Mouse (Mus musculus) urinary bladder, postnatal 25 days (tissue): Measurements from ENCODE around the gene Ankrd28.
A peak's percentile ranks its signal among the peaks of the same experiment; 100 is the strongest.

Experiments used
- DNase-seq: peaks from one replicate; pipeline ENCODE4 v3.0.0; 2022; ENCODE audit warnings: low spot score

Gene Ankrd28

DNA sequence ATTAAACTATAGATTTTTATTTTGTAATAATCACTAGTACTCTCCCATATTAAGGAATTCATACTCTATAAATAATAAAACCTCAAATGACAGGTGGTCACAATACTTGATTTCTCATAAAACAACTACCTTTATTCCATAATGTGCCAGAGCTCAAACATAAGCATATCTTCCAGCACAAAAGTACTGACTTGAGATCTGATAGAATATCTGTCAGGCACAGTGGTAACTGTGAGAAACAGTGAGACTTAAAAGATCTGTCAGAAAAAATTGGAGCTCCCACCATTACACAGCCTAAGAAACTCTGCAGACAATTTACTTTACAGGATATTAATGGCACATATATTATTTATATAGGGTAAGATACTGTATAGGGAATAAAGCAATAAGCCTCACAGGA, 114.8 kb downstream of the Ankrd28 start:
- DNase-seq, result no peak

DNA sequence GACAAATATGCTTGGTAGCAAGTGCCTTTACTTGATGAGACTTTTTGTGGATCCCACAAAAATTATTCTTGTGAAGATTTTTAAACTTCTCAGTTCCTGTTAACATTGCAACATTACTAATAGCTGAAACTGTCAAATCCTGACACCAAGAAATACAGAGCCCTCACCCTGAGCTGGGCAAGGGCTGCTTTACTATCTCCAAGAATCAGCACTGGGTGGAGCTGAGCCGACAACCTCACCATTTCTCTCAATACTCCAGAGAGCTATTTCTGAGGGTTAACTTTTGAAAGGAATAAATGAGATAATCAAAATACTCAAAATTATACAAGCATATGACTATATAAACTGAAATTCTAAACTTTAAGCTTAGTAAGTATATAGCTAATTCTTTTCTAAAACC, 121.1 kb downstream of the Ankrd28 start:
- no peak for DNase-seq

DNA sequence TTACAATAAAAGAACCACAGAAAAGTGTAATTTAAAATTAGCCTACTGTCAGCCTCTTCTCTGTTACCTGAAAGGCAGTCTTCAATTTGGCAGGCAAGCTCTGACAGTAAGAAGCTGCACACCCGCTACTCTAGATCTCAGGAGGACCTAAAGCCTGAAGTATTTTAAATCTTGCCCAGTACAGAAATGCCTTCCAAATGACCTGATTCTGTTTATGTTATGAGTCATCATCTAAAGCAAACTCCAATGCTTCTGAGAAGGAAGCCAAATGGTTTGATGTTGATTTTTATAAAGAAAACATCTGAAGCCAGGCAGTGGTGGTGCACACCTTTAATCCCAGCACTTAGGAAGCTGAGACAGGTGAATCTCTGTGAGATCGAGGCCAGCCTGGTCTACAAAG, 130.1 kb downstream of the Ankrd28 start:
- DNase-seq, result no peak

DNA sequence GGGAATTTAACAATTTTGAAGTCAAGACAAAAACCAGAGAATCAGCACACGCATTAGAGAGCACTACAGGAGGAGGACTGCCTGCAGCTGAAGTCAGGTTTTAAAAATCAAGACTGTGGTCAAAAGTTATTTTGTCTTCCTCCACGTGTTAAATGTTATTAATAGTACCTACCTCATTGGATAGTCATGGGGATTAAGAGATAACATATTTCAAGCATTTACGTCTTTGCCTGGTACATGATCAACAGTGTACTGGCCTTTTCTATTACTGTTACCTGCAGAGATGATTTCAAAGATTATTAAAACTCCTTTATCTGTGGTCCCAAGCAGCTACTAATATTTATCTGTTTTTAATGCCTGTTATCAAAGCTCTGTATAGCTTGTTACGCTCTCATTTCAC, 132.7 kb downstream of the Ankrd28 start:
- DNase-seq, result no peak

DNA sequence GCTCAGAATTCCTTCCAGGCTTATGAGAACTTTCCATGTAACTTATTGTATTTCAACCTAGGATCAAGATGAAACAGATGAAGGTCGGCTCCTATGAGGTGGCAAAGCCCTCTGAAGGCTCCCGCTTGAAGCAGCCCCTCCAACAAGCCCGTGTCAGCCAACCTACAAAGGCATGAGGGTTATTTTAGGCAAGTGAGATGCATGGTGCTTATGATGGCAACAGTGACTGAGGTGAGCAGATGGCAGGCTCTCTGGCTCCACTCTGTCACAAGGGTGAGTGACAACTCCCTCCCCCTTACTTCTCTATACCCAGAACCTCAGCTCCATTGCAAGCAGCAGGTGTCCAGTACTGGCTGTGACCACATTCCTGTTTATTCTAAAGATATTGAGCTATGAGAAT, 133.1 kb downstream of the Ankrd28 start:
- DNase-seq, result no peak

DNA sequence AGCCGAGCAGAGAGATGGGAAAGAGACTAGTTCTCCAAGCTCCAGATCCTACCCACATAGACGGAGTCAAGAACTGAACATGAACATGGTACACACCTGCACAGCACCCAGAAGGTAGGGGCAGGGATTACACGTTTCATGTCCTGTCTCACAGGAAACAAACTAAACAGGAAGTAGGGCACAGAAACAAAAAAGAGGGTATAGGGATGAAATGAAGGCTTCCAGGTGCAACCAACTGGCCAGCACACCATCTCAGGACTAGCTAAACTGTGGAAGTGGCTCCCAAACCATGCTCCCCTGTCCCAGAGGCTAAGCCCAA, 133.5 kb downstream of the Ankrd28 start:
- DNase-seq, result no peak

DNA sequence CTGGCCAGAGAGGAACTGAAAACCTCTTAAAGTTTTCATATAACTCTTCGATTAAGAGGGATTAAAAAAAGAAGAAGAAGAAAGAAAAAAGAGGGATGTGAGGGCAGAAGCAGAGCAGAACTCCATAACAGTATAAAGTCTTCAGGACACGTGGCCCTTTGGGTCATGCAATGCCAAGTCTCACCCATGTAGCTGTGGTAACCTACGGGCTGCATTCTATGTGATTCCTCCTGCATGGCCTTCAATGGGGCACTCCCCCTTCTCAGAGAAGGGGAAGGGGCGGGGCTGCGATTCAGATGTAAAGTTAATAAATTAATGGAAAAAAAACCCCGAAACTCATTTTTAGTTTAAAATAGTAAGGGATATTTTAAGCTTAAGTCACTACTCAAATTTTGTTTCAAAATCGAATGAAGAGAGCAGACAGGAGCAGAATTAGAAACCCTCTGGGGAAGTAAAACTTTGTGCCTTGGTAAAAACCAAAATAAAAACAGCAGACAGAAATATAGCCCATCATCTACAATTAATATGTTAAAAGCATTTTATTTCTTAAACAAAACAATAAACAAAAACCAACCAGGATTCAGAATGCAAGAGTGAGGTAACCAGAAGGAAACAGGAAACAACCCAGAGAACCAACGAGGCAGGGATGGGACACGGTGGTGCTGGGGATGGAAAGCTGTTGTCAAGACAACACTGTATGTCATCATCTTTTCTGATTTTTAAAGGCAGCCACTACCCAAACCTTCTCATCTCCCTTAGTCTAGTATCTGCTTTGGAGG, 134.1 kb downstream of the Ankrd28 start:
- DNase-seq, result no peak

DNA sequence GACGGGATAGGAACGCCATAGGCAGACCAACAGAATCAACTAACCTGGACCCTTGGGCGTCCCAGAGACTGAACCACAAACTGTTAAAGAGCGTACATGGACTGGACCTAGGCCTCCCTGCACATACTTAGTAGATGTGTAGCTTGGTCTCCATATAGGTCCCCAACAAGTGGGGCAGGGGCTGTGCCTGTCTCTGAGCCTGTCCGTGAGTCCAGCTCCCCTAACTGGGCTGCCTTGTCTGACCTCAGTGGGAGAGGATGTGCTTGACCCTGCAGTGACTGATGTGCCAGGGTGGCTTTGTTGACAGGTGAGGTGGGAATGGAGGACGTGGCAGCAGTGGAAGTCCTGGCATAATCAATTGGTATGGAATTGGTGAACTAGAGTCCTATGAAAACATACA, 137.9 kb downstream of the Ankrd28 start:
- DNase-seq, result no peak

DNA sequence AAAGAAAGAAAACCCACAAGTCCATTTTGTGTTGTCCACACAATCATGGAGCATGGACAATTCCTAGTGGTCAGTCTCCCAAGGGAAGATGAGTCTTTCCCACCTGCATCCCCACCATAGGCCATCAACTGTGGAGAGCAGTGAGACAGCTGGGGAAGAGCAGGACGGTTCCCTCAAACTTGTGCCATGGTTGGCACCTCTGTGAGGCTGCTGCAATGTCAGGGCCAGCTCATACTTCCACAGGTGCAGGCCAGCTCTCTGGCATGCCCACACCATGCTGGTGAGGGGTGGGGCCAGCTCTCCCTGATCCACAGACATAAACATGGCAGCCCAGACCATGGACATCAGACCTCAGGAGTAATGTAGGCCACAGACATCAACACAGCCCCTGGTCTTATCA, 144.2 kb downstream of the Ankrd28 start:
- DNase-seq, result no peak

DNA sequence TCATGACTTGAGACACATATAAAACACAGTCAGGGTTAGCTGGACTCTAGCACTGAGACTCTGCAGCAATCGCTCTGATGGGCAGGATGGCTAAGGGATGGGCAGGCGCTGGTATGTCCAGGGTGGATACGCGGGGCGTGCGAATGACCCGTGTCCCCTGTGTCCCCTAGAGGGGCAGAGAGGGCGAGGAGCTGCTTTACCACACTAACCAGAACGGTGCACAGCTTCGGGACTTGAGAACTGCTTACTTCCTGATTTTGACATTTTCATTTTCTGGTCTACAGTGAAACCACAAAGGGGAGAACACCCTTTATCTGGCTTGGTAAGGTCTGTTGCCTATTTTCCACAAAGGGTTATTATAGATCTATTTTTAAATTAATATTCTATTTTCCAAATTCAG, 144.8 kb downstream of the Ankrd28 start:
- no peak for DNase-seq

DNA sequence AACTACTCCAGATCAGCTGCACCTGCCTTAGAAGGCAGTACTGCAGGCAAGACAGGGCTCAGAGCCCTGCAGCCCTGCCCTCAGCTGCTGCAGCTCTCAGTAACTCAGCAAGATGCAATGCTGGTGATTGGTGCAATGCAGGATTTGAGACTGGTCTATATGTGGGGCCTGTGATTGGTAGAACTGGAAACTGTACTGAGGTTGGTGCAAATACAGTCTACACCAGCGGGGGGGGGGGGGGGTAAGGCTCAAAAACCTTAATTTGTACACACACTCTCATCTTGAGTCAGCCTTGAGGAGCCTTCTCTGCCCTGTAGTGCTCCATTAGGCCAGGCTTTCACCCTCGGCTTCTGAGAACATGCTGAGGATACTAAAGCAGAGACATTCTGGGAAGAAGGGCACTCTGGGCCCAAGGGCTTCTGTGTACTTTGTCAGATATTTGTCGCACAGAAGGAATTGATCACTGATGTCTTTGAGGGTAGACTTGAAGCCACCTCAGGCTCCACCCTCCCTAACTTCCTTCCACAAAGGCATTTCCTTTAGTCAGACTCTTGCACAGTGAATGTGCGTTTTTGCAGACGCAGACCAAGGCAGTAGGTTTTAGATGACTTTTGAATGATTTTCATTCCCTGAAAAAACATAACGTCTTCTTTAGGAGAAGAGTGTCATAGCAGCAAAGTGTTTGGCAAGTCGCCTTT, 146.0 kb downstream of the Ankrd28 start:
- DNase-seq, result no peak

DNA sequence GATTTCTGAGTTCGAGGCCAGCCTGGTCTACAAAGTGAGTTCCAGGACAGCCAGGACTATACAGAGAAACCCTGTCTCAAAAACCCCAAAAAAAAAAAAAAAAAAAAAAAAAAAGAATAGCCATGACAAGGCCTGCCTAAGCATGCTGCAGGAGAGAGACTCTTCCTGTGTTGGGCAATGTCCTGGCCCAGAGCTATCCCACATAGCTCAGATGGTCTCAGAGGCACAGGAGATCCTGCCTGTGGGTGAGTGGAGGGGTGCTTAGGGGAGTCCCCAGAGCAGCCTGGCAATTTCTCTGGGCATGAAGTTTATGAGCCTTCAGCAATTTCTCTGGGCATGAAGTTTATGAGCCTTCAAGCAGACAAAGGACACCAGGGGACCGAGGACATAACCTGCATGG, 146.8 kb downstream of the Ankrd28 start:
- DNase-seq, result no peak

DNA sequence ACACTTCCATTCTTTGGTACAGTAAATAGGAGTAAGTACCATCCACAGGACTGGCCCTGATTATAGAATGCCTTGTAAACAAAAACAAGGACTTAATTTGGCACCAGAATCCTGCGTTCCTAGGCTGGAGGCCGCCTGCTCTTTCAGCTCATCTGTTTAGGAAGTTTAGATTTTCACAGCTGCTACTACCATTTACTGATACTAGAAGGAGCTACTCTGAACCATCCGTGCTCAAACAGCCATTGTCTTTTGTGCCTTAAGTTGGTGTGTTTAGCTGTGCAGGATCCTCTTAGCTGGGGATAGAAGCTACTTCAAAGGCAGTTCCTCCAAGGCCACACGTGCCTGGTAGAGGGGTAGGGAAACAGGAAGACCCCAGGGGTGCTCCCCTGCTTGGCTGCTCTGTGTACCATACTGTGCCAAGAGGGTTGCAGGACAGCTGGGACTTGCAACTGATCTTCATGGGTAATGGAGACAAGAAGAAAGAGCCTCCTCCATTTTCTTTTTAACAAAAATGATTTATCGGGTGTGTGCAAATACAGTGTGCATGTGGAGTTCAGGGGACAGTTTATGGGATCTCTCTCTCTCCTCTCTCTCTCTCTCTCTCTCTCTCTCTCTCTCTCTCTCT, 148.4 kb downstream of the Ankrd28 start:
- no peak for DNase-seq

DNA sequence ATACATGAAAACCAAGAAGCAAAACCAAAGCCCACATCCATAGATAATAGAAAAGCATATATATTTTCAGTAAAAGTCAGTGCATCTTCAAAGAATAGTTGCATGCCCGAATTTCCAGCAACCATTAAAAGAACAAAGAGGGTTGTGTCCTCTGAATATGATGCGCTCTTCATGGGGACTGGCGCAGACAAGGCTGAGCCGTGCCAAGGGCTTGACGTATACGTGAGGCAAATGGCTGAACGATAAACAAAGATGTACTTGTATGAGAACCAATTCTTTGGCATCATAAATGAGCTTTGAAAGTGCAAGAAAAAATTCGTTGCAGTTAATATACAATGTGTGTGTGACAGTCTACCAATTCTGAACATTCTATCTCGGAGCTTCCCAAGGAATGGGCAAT, 149.2 kb downstream of the Ankrd28 start:
- DNase-seq, result no peak

DNA sequence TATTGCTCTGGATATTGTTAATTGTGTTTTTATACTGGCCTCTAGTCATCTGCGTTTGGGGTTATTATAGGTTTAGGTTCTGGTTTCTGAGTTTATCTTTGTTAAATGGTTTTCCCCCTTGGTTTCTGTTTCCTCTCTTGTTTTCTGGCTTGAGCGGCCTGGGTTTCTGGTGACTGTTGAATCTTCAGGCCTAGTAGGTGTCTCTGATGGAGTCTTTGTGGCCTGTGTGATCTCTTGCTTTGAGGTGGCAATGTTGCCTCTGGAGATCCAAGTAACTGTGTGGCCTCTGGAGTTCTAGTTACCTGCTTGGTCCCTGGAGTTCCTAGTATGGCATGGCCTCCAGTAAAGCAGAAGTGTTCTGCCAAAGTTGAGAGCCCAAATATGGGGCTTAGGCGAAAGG, 149.8 kb downstream of the Ankrd28 start:
- no peak for DNase-seq

DNA sequence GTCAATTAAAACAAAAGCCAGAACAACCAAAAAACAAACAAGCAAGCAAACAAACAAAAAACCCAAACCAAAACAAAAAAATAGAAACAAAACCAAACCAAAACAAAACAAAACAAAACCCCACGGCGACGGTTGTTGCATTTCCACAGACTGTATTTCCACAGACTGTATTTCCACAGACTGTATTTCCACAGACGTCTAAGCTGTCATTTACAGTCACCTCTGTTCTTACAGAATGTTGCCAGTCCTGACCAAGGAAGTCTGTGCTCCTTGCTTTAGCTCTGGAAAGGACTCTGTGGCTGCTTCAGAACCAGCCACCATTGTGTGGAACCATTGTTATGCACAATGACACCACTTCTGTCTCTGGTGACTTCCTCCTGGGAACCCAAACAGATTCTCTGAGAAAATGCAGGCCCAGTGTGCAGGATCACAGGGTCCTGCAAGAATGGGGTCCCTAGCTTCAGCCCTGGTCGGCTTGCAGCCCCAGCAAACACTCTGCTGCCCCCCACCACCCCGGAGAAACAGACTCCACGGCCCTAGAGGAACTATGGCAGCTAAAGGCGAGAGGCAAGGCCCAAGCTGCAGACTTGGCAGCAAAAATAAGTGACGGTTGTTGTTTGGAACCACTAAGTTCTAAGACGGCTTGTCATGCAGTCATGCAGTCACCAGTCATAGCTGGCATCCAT, 158.7 kb downstream of the Ankrd28 start:
- no peak for DNase-seq

DNA sequence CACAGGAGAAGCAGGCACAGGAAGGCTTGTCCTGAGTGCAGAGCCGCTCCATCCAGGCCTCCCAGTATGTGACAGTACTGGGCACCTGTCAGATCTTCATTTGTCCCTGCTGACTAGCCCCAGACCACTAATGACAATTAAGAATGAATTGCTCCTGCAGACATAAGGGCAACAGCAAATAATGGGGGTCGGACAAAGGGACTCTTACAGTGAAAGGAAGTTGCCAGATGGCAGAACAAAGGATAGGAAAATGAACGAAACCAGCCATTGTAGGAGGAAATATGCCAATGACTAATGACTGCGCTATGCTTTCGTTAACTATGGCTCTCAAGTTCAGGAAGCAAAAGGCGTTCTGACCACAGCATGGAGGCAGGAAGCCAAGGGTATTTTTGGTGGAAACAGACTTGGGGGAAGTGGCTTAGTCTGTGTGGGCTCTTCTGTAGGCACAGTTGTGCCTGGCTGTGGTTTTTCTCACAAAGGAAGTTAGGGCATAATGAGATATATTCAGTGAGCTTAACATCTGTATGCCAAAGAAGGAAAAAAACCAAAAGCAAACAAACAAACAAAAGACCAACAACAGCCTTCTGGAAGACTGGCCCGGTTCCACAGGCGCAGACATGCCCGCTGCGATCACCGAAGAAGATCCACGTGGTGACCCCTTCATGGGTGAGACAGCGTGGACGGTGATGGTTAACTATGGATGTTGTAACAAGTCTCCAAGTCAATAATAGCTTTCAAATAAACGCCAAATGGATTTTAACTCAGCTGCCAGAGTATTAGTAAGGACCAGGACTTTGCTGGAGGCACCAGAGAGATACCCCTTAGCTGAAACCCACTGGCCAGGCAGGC, 160.6 kb downstream of the Ankrd28 start:
- no peak for DNase-seq

DNA sequence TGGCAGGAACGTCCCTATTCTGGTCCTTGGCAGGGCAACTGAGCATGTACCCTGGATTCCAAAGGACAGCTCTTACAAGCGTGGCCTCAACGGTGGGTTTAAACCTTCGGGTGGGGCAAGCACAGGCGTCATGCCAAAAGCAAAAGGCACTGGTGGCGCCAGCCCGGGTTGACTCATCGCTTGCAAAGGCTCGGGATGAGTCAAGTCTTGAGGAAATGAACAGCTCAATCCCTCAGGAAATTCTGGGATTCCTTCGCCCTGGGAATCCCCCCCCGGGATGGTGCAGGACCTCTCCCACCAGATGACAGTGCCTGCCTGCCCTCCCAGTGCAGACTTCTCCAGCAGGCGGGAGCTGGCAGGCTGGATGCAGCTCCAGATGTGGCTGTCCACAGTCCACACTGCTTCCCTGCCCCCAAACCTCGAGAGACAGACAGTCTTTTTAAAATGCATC, 161.3 kb downstream of the Ankrd28 start:
- DNase-seq, result peak; percentile 74

DNA sequence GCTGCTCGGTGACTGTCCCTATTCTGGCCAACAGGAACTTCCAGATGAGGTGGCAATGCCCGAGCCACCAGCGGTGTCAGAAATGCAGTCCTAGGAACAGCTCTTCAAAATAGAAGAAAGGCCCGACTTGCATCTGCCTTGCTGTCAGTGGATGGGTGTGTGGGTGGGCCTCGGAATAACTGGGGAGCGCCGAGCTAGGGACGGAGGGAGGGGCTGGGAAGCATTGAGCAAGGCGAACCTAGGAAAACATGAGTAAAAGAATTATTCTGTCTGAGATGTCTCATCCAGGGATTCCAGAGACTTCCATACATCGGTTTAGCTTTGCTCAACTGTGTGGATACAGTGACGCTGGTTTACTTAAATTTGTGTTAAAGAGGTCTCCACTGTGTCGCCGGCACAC, 162.1 kb downstream of the Ankrd28 start:
- DNase-seq, result no peak

DNA sequence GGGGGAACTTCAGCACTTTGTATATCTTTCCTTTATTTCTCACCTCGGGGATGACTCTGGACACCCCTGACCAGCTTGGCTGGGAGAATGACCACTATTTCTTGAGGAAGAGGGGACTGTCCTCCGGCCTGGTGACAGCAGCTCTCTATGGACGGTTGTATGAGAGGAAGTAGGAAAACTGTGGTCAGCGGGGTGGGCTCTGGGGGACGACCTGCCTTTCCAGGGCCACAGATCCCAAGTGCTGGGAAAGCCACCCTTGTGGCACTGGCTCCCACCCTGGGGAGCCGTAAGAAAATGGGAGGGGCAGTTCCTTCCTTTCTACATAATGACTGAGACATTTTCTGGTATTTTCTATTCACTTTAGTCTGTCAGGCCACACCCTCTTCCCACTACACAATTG, 162.7 kb downstream of the Ankrd28 start:
- no peak for DNase-seq

DNA sequence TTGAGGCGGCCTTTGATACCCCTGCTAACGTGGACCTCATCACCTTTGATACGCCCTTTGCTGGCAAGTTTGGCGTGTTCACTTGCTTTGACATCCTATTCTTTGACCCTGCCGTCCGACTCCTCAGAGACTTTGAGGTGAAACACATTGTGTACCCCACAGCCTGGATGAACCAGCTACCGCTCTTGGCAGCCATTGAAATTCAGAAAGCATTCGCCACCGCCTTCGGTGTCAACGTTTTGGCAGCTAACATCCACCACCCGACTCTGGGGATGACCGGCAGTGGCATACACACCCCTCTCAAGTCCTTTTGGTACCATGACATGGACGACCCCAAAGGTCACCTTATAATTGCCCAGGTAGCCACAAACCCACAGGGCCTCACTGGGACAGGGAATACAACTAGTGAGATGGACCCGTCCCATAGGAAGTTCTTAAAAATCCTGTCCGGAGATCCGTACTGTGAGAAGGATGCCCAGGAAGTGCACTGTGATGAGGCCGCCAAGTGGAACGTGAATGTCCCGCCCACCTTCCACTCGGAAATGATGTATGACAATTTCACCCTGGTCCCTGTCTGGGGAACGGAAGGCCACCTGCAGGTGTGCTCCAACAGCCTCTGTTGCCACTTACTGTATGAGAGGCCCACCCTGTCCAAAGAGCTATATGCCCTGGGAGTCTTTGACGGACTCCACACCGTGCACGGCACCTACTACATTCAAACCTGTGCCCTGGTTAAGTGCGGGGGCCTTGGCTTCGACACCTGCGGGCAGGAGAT, 163.3 kb downstream of the Ankrd28 start:
- DNase-seq, result no peak
